Mouse (Mus musculus): ENCODE measurements around the gene Fgg. TPM values are rescaled to one million over a fixed set of nuclear protein-coding genes. Genes with fewer than 3 reads are reported as not detected.

Fgg gene
- total and polyA plus RNA-seq, 3 experiments = 0.11 TPM; not detected in 2

DNA sequence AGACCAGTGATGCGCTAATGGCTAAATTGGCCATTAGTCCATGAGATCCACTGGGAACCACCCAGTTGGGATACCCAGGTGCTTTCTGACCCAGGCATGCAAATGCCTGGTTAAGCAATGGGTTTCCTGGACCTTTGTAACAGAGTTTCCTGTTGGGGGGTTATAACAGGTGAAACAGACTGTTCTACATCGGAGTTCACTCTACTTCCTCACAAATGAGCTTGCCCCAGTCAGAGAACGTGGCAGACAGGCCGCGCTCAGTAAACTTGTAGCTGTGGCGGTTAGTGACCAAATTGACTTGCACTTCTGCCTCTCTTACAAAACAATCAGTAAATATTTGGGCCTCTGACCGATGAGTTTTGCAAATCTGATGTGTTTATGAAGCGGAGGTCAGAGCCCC, 4.5 kb upstream of the Fgg start:
- Histone ChIP-seq H3K27me3 (ENCODE audit: insufficient read depth, low read length) (no peaks in the 10 kb centered on the region), H3K9me3 (replicated peaks) (peaks cover 4% of the 10 kb centered on the region; the same call in 1 of the 2 replicates), H3K36me3 (replicated peaks) (no peaks in the 10 kb centered on the region), H3K4me1 (ENCODE audit: insufficient read depth, low read depth, low read length) (no peaks in the 10 kb centered on the region), H3K4me3 (ENCODE audit: low read depth, low read length) (no peak overlapping the region)
- ATAC-seq (ENCODE audit: extremely low read depth, insufficient number of reproducible peaks, low FRiP score, poor library complexity, severe bottlenecking) = no peak
- TF ChIP-seq GATA1 (IDR thresholded peaks at IDR 0.05; ENCODE audit: borderline replicate concordance, low read length) = no peak
- TF ChIP-seq GATA2 (IDR thresholded peaks at IDR 0.05; ENCODE audit: borderline replicate concordance, low read depth, low read length) = no peak
- no peak for TF ChIP-seq CTCF (IDR thresholded peaks at IDR 0.05; ENCODE audit: low read depth, low read length)
- no peak for TF ChIP-seq POLR2AphosphoS5 (IDR thresholded peaks at IDR 0.05; ENCODE audit: insufficient replicate concordance, low read depth, low read length)
- no peak for TF ChIP-seq TAL1 (conservative IDR thresholded peaks at IDR 0.05; ENCODE audit: low read depth, low read length)
- no peak for DNase-seq (ENCODE audit: low spot score)

DNA sequence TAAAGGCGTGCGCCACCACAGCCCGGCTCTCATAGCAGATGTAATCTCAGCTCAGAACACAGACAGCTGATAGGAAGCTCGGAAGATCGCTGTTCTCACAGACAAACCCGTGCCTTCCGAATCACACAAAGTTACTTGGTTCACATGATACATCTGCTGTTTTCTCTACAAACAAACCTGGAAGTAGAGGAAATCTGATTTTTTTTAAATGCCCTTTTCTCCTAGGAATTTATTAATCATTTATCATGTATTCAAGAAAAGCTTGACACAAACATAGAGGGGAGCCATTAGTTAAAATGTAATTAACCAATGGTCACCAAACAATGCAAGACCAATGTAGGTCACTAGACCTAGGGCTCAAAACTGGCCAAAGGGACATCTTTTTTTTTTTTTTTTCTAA, 2.7 kb upstream of the Fgg start:
- DNase-seq (ENCODE audit: low spot score) (no peak), ATAC-seq (ENCODE audit: extremely low read depth, insufficient number of reproducible peaks, low FRiP score, poor library complexity, severe bottlenecking) (no peak)
- H3K27me3 ChIP-seq (ENCODE audit: insufficient read depth, low read length) = peaks cover 2% of the 10 kb centered on the region; the same call in 1 of the 2 replicates
- no peak for TF ChIP-seq GATA2 (IDR thresholded peaks at IDR 0.05; ENCODE audit: borderline replicate concordance, low read depth, low read length)
- no peaks in the 10 kb centered on the region for H3K36me3 ChIP-seq (replicated peaks)
- H3K4me1 ChIP-seq (ENCODE audit: insufficient read depth, low read depth, low read length) = no peaks in the 10 kb centered on the region
- H3K4me3 ChIP-seq (ENCODE audit: low read depth, low read length) = no peak overlapping the region
- H3K9me3 ChIP-seq (replicated peaks) = peaks cover 2% of the 10 kb centered on the region; the same call in 1 of the 2 replicates

DNA sequence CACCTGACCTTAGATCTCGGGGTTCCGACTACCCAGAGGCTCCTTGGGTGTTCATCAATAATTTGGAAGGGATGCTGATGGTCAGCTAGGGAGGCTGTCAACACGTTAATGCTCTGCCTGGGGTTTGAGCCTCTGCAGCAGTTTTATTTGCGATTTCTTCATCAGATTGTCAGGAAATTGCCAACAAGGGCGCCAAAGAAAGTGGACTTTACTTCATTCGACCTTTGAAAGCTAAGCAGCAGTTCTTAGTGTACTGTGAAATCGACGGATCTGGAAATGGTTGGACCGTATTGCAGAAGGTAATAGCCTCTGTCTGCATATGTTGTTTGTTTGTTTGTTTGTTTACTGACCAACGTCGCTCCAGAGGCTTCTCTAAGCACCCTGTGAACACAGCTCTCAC, 2.8 kb downstream of the Fgg start:
- Histone ChIP-seq H3K4me3 (ENCODE audit: low read depth, low read length) (no peak overlapping the region), H3K4me1 (ENCODE audit: insufficient read depth, low read depth, low read length) (no peaks in the 10 kb centered on the region), H3K9me3 (replicated peaks) (no peaks in the 10 kb centered on the region), H3K36me3 (replicated peaks) (no peaks in the 10 kb centered on the region), H3K27me3 (ENCODE audit: insufficient read depth, low read length) (peaks cover 7% of the 10 kb centered on the region)
- DNase-seq (ENCODE audit: low spot score) (no peak), ATAC-seq (ENCODE audit: extremely low read depth, insufficient number of reproducible peaks, low FRiP score, poor library complexity, severe bottlenecking) (no peak)
- TF ChIP-seq TAL1 (conservative IDR thresholded peaks at IDR 0.05; ENCODE audit: low read depth, low read length) (no peak), GATA2 (IDR thresholded peaks at IDR 0.05; ENCODE audit: borderline replicate concordance, low read depth, low read length) (no peak), POLR2AphosphoS5 (IDR thresholded peaks at IDR 0.05; ENCODE audit: insufficient replicate concordance, low read depth, low read length) (no peak), CTCF (IDR thresholded peaks at IDR 0.05; ENCODE audit: low read depth, low read length) (no peak), GATA1 (IDR thresholded peaks at IDR 0.05; ENCODE audit: borderline replicate concordance, low read length) (no peak)

DNA sequence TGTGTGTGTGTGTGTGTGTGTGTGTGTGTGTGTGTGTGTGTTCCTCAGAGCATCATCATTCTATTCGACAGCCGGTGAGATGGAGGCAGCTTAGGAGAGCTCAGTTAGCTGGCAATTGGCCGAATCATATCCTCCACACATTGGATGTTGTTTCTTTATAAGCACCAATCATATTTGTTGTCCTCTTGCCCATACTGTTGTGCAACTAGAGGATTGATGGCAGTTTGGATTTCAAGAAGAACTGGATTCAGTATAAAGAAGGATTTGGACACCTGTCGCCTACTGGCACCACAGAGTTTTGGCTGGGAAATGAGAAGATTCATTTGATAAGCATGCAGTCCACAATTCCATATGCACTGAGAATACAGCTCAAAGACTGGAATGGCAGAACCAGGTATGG, 3.6 kb downstream of the Fgg start:
- Histone ChIP-seq H3K36me3 (replicated peaks) (no peaks in the 10 kb centered on the region), H3K4me3 (ENCODE audit: low read depth, low read length) (no peak overlapping the region), H3K9me3 (replicated peaks) (no peaks in the 10 kb centered on the region), H3K4me1 (ENCODE audit: insufficient read depth, low read depth, low read length) (no peaks in the 10 kb centered on the region), H3K27me3 (ENCODE audit: insufficient read depth, low read length) (peaks cover 7% of the 10 kb centered on the region)
- no peak for TF ChIP-seq GATA1 (IDR thresholded peaks at IDR 0.05; ENCODE audit: borderline replicate concordance, low read length)
- no peak for TF ChIP-seq POLR2AphosphoS5 (IDR thresholded peaks at IDR 0.05; ENCODE audit: insufficient replicate concordance, low read depth, low read length)
- TF ChIP-seq CTCF (IDR thresholded peaks at IDR 0.05; ENCODE audit: low read depth, low read length) = no peak
- TF ChIP-seq TAL1 (conservative IDR thresholded peaks at IDR 0.05; ENCODE audit: low read depth, low read length) = no peak
- no peak for TF ChIP-seq GATA2 (IDR thresholded peaks at IDR 0.05; ENCODE audit: borderline replicate concordance, low read depth, low read length)
- DNase-seq (ENCODE audit: low spot score) = no peak
- no peak for ATAC-seq (ENCODE audit: extremely low read depth, insufficient number of reproducible peaks, low FRiP score, poor library complexity, severe bottlenecking)

DNA sequence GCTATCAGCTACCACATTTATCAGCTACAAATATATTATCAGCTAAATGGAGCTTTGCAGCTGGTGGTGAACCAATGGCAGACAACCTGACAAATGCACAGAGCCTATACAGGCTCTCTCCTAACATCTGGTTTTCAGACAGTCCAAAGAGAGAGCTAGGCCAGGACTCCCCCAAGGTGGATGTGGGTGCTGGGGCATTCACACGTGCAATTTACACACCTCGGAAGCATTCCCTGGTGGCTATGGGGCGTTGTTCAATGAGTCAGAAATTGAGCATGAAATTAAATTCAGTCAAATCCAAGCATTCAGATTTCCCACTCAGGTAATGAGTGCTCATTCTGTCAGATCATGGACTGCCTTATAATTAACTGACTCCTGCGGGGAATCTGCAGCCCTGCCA, 4.0 kb downstream of the Fgg start:
- Histone ChIP-seq H3K4me3 (ENCODE audit: low read depth, low read length) (no peak overlapping the region), H3K36me3 (replicated peaks) (no peaks in the 10 kb centered on the region), H3K27me3 (ENCODE audit: insufficient read depth, low read length) (peaks cover 7% of the 10 kb centered on the region), H3K4me1 (ENCODE audit: insufficient read depth, low read depth, low read length) (no peaks in the 10 kb centered on the region), H3K9me3 (replicated peaks) (no peaks in the 10 kb centered on the region)
- DNase-seq (ENCODE audit: low spot score) = no peak
- TF ChIP-seq POLR2AphosphoS5 (IDR thresholded peaks at IDR 0.05; ENCODE audit: insufficient replicate concordance, low read depth, low read length) (no peak), CTCF (IDR thresholded peaks at IDR 0.05; ENCODE audit: low read depth, low read length) (no peak), GATA1 (IDR thresholded peaks at IDR 0.05; ENCODE audit: borderline replicate concordance, low read length) (no peak), TAL1 (conservative IDR thresholded peaks at IDR 0.05; ENCODE audit: low read depth, low read length) (no peak), GATA2 (IDR thresholded peaks at IDR 0.05; ENCODE audit: borderline replicate concordance, low read depth, low read length) (no peak)
- no peak for ATAC-seq (ENCODE audit: extremely low read depth, insufficient number of reproducible peaks, low FRiP score, poor library complexity, severe bottlenecking)

DNA sequence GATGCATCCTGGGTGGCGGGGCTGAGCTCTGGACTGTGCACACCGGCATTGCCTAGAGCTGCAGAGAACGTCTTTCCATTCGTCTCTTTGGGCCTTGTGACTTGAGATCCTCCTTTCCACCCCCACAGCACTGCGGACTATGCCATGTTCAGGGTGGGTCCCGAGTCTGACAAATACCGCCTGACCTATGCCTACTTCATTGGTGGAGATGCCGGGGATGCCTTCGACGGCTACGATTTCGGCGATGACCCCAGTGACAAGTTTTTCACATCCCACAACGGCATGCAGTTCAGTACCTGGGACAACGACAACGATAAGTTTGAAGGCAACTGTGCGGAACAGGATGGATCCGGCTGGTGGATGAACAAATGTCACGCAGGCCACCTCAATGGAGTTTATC, 5.1 kb downstream of the Fgg start:
- ATAC-seq (ENCODE audit: extremely low read depth, insufficient number of reproducible peaks, low FRiP score, poor library complexity, severe bottlenecking) = no peak
- H3K36me3 ChIP-seq (replicated peaks) = no peaks in the 10 kb centered on the region
- TF ChIP-seq POLR2AphosphoS5 (IDR thresholded peaks at IDR 0.05; ENCODE audit: insufficient replicate concordance, low read depth, low read length) (no peak), CTCF (IDR thresholded peaks at IDR 0.05; ENCODE audit: low read depth, low read length) (no peak), GATA2 (IDR thresholded peaks at IDR 0.05; ENCODE audit: borderline replicate concordance, low read depth, low read length) (no peak), GATA1 (IDR thresholded peaks at IDR 0.05; ENCODE audit: borderline replicate concordance, low read length) (no peak), TAL1 (conservative IDR thresholded peaks at IDR 0.05; ENCODE audit: low read depth, low read length) (no peak)
- DNase-seq (ENCODE audit: low spot score) = no peak
- H3K27me3 ChIP-seq (ENCODE audit: insufficient read depth, low read length) = peaks cover 7% of the 10 kb centered on the region
- H3K4me1 ChIP-seq (ENCODE audit: insufficient read depth, low read depth, low read length) = no peaks in the 10 kb centered on the region; the same call in 1 of the 2 replicates
- H3K9me3 ChIP-seq (replicated peaks) = no peaks in the 10 kb centered on the region
- no peak overlapping the region for H3K4me3 ChIP-seq (ENCODE audit: low read depth, low read length)

DNA sequence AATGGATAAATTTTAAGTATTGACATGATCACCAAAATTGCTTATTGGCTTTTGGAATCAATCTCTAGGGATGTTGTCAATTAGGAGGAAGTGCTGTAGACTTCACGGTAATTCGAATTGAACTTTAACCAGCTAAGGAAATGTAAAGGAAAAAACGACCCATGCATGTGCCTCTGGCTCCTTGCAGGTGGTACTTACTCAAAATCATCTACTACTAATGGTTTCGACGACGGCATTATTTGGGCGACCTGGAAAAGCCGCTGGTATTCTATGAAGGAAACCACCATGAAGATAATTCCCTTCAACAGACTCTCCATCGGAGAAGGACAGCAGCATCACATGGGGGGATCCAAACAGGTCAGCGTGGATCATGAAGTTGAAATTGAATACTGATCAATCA, 6.4 kb downstream of the Fgg start:
- DNase-seq (ENCODE audit: low spot score) = no peak
- Histone ChIP-seq H3K36me3 (replicated peaks) (no peaks in the 10 kb centered on the region), H3K4me3 (ENCODE audit: low read depth, low read length) (no peak overlapping the region), H3K4me1 (ENCODE audit: insufficient read depth, low read depth, low read length) (no peaks in the 10 kb centered on the region; the same call in 1 of the 2 replicates), H3K27me3 (ENCODE audit: insufficient read depth, low read length) (peaks cover 7% of the 10 kb centered on the region), H3K9me3 (replicated peaks) (no peaks in the 10 kb centered on the region)
- no peak for ATAC-seq (ENCODE audit: extremely low read depth, insufficient number of reproducible peaks, low FRiP score, poor library complexity, severe bottlenecking)
- TF ChIP-seq CTCF (IDR thresholded peaks at IDR 0.05; ENCODE audit: low read depth, low read length) (no peak), POLR2AphosphoS5 (IDR thresholded peaks at IDR 0.05; ENCODE audit: insufficient replicate concordance, low read depth, low read length) (no peak), GATA2 (IDR thresholded peaks at IDR 0.05; ENCODE audit: borderline replicate concordance, low read depth, low read length) (no peak), GATA1 (IDR thresholded peaks at IDR 0.05; ENCODE audit: borderline replicate concordance, low read length) (no peak), TAL1 (conservative IDR thresholded peaks at IDR 0.05; ENCODE audit: low read depth, low read length) (no peak)

Data from G1E (cell line).